Mouse (Mus musculus): ENCODE data around the gene Camkmt. TPM values are rescaled to one million over a fixed set of nuclear protein-coding genes. Genes with fewer than 3 reads are reported as not detected.

Camkmt gene
- total RNA-seq (2021): 1 to 10 TPM; 2.2 to 3.3 TPM
- long read RNA-seq, experiment 1: 0 reads
- long read RNA-seq, experiment 2, partial matches to known transcripts: 0 of 1 reads
- long read RNA-seq, experiment 2, other reads (novel, unspliced or antisense): 1 of 1 reads

- DNase-seq: peak; percentile 97 to 98
These were observed at the start of gene Camkmt, which contains the start of gene Prepl for GRCm38 (mm10) chr17:85090120-85091099. TSS of gene Camkmt (plus strand) at chr17:85090552. TSS of gene Prepl (minus strand) at chr17:85090241.

- DNase-seq: no peak
These were observed 49.4 kb upstream of the Camkmt start for GRCm38 (mm10) chr17:85040913-85041312.

DNA sequence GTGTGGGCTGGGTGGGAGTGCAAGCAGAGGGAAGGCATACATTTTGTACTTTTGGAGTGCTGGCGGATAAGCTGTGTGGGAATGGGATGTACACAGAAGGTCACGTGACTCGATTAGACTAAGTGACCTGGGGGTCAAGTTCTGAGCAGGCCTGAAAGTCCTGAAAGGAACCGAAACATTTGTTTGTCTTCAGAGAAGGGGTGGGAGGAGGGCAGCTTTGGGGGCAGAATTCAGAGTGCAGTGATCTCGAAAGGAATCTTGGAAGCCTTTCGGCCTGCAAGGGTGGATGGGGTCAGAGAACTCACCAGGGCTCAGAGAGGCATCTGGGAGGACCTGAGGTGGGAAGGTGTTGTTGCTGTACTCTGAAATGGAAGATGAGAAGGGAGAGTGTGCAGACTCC, 47.9 kb upstream of the Camkmt start:
- no peak for DNase-seq

DNA sequence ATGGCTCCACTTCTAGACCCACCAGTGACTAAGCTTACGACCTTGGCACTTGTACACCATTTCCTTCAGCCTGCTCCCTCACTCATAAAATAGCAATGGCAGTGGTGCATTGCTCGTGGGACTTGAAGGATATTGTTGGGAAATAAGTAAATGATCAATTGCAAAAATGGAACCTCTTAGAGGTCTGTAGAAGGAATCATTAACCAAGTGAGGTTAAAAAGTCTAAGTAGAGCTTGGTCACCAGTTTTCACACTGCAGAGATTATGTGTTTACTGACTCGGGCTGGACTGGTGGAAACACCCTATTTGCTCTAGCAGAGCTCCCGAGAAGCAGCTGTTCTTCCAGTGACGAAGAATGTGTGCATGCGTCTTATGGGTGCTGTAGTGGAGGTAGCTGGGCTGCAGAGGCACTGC, 46.9 kb upstream of the Camkmt start:
- no peak for DNase-seq

GRCm38 (mm10) chr17:85044466-85044865, 45.9 kb upstream of the Camkmt start:
- DNase-seq: no peak

GRCm38 (mm10) chr17:85045160-85045559, 45.2 kb upstream of the Camkmt start:
- DNase-seq: no peak

GRCm38 (mm10) chr17:85048379-85048778, 42.0 kb upstream of the Camkmt start:
- no peak for DNase-seq

- DNase-seq: no peak
These were observed 32.1 kb upstream of the Camkmt start for GRCm38 (mm10) chr17:85058276-85058675.

DNA sequence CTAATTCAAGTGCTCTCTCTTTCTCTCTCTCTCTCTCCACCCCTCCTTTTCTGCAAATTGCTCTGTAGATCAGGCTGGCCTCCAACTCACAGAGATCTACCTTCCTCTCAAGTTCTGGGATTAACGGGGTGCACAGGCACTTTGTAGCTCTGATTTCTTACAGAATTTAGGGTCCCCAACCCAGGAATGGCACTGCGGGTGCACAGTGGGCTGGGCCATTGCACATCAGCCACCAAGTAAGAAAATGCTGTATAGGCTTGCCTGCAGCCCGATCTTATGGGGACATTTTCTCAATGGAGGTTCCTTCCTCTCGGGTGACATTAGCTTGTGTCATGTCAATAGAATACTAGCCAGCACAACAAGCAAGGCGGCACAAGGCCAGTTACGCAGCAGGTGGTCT, 31.2 kb upstream of the Camkmt start:
- DNase-seq: no peak

DNA sequence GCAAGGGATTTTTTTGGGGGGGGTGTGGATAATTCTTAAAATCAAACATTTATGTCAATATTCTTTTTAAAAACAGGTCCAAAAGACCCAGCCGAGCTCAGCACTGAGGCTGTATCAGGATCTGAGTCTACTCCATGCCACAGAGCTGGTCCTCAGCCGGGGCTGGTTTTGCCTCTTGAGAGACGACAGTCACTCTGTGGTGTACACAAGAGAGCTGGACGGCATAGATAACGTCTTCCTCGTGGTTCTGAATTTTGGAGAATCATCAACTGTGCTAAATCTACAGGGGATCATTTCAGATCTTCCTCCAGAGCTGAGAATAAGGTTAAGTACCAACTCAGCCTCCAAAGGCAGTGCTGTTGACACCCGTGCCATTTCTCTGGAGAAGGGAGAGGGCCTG, 26.8 kb upstream of the Camkmt start:
- no peak for DNase-seq

DNA sequence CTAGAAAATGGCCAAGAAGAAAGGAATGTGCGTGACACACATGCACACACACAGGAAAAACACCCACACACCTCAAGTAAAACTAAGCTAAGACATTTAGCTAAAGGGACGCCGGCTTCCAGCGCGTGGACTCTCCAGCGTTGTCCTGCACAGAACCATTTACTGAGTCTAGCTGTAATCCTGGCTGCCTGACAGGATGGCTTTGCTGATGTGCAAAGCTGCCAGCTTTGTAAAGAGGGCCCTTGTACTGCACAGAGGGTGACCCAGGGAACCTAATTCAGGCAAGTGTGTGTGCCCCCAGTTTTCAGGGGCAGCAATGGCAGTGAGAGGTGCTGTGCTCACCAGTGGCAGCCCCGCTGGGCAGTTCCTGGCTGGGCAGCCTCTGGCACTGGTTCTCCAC, 23.0 kb upstream of the Camkmt start:
- DNase-seq: peak; percentile 32 to 46

DNA sequence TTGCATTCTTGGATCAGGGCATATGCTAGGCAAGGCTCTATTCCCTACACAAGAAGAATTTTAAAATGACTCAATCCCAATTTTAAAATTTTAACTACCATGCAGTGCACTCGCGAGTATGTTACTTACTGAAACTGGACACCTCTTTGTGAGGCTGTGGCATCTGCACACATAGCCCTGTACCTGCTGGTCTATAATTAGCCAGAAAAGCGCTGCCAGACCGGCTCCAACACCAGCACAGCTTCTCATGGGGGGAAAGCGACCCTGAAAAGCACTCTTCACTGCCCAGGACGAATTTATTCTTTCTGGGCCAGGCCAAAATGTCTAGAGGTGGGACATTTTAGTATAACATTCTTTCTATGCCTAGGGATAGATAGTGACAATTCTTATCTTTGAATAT, 19.7 kb upstream of the Camkmt start:
- DNase-seq: no peak

DNA sequence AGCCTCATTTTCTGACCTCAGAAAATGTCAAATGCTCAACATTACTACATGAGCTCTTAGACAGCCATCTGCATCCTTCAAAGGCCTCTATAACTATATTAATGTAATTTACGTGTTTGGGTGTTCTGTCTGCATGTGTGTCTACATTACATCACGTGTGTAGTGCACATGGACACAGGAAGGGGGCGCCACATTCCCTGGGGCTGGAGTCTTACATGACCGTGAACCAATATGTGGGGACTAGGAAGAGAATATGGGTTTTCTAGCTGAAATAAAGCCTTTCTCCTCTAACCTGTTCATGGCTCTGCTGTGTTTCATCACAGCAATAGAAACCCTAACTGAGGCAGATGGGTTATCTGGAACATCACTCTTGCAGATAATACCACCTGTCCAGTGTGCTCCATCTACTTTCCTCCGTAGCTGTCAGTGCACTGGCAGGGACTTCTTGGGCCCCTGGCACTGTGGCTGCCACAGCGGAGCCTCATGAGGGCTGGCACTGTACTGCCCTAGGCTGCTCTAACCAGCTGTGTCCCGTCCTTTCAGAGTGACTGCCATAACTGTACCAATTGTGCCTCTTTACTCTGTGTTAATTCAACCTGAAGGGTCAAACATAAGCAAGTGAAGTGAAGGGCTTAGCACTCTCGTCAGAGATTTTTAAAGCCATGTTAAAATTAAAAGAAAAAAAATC, 19.1 kb upstream of the Camkmt start:
- no peak for DNase-seq

- no peak for DNase-seq
These were observed 18.0 kb upstream of the Camkmt start for GRCm38 (mm10) chr17:85072383-85072782.

GRCm38 (mm10) chr17:85073214-85073613, 17.1 kb upstream of the Camkmt start:
- DNase-seq: no peak

- DNase-seq: no peak
These were observed 16.3 kb upstream of the Camkmt start for GRCm38 (mm10) chr17:85074083-85074482.

DNA sequence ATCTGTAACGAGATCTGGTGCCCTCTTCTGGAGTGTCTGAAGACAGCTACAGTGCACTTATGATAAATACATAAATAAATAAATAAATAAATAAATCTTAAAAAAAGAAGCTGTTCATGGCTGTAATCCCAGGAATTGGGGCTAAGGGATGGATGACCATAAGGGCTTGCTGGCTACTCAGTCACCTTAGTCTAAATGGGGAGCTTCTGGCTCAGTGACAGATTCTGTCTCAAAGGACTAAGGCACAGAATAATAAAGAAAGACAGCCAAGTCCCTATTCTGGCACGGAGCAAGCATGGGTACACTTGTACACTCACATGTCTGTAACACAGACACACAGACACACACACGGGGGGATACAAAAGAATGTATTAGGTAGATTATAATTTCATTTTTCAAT, 11.1 kb upstream of the Camkmt start:
- no peak for DNase-seq

GRCm38 (mm10) chr17:85080781-85081180, 9.6 kb upstream of the Camkmt start:
- DNase-seq: no peak

DNA sequence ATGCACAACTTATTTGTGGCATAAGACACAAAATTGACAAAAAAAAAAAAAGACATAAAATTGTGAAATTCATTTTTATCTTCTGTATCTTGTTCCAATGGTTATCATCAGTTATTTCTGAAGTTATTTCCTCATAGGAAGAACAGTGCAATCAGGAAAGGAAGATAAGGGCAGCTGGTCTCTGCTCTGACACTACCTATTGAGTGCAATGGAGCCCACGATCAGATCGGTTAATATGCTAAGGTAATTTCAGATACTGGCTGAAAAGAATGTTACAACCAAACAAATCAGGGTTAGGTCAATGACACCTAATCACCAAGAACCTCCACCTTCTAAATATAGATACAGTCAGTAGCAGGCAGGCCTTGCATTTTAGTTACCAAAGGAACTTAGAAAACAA, 5.0 kb upstream of the Camkmt start:
- DNase-seq: no peak

DNA sequence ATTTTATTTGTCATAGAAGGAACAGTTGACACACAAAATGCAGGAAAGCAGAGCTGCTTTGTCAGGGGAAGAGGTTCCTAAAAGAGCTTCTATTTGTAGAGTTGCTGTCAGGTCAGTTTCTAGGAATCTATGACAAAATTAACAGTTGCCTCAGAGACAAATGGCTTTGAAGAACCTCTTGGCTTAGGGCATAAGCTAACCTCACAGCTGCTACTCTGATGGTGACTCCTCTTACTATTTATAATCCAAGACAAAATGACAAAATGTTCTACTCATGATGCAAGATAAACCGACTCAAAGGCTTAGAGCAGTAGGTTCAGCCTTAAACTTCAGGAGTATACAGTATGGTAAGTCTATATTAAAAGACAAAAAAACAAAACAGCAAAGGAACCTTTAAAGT, 3.9 kb upstream of the Camkmt start:
- DNase-seq: peak; percentile 39 to 54

DNA sequence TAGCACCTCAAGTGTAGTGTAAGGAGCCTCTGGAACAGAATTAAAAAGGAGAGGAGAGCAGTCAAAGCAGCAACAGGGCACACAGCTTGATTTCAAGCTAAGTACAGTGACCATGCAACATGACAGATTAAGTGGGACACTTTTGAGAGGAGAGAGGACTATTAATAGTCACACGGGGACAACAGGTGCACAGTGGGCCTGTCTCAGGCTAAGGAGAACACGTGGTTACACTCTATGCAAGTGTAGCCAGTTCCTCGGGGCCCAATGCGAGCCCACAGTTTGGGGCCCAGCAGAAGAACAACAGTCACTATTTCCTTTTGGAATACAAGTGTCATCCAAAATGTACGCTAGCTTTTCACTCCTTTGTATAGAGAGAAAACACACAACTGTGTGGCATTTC, 2.8 kb upstream of the Camkmt start:
- peak; percentile 55 to 67 for DNase-seq

GRCm38 (mm10) chr17:85088401-85088800, 2.0 kb upstream of the Camkmt start:
- no peak for DNase-seq

DNA sequence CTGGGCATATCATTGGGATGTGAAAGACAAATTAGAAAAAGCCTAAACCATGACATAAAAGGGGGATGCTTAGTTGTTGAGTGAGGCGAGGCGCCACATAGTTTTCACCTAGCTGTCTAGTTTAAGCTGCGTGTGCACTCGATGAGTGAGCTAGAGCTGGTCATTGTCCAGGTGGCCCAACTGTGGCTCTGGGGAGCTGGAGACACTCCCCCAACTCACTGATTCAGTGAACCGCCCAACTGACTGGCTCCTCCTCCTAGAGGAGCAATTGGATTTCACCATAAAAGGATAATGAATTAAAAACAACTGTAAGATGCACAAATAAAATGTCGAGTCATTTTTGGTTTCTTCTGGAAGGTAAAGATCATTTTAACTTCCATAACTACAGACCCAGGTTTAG, 1.3 kb upstream of the Camkmt start:
- DNase-seq: peak; percentile 18 to 22
